Mouse (Mus musculus) E14TG2a.4 (cell line): Measurements from ENCODE around the gene Uqcrq.

Source experiments
- CTCF ChIP-seq: conservative IDR thresholded peaks from 2 replicates; pipeline ENCODE4 v1.5.1; 2014; ENCODE audit warnings: low read length
- NANOG ChIP-seq: IDR thresholded peaks from 2 replicates; pipeline ENCODE4 v1.6.1; 2014; ENCODE audit warnings: borderline replicate concordance, low read length, mixed read lengths
- POU5F1 ChIP-seq: IDR thresholded peaks from 2 replicates; pipeline ENCODE4 v1.6.1; 2014; ENCODE audit warnings: low read length, borderline replicate concordance

GRCm38 (mm10) chr11:53425711-53426255 lies 4.8 kb downstream of the Uqcrq start:
- TF ChIP-seq CTCF (no peak), NANOG (no peak), POU5F1 (no peak)
